Mouse (Mus musculus): ENCODE measurements around the gene Pigk.

The Pigk gene

DNA sequence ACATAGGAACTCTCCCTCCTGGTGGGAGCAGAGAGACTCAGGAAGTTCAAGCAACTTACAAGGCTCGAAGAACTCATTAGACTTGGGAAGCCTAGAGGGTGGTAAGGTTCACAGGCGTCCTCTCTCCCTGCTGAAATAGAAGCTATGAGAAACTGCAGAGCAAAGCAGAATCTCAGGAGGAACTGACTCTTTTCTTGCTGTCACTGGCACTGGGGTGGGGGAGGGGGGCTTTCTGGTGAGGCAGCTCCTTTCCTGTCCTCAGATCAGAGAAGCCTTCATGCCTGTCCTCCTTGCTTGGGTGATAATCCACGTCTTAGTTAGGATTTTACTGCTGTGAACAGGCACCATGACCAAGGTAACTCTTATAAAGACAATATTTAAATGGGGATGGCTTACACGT lies 218.2 kb downstream of the Pigk start:
- DNase-seq (ENCODE audit: low read depth, low spot score) = no peak

- DNase-seq (ENCODE audit: low read depth, low spot score) = no peak
Measured at GRCm38 (mm10) chr3:152932544-152932943, 218.6 kb downstream of the Pigk start.

DNA sequence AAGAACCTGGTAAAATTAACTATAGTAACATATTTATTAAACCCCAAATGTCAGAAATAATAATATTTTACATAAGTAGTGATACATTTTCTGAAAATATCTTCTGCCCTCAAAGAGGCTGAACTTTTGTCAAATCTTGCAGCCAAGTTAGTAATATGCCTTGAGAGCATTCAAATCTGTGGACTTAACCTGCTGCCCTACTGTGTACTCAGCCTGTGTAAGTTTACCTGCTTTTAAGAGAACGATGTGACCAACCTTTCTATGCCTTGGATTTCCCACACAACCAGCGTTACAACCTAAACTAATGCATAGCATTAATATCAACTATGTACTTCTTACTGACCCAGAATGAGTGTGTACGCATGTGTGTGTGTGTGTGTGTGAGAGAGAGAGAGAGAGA lies 219.8 kb downstream of the Pigk start:
- no peak for DNase-seq (ENCODE audit: low read depth, low spot score)

DNA sequence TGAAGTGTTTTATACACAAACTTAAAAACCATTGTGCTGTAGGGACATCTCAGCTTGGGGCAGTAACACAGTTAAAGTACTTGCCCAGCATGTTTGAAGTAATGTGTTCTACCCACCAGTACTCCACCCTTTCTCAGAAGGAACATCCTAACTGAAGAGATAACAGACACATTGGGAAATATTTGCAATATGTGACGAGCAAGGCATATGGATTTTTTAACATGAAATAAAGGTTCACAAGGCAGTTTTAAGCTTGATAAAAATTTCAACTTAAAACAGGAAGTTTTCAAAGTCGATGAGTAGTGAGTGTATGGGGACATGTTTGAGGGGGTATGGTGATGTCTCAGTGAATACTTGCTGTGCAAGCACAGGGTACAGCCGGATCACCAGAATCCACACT lies 222.4 kb downstream of the Pigk start:
- DNase-seq (ENCODE audit: low read depth, low spot score) = no peak

- DNase-seq (ENCODE audit: low read depth, low spot score) = no peak
Measured at GRCm38 (mm10) chr3:152941671-152942070, 227.8 kb downstream of the Pigk start.

DNA sequence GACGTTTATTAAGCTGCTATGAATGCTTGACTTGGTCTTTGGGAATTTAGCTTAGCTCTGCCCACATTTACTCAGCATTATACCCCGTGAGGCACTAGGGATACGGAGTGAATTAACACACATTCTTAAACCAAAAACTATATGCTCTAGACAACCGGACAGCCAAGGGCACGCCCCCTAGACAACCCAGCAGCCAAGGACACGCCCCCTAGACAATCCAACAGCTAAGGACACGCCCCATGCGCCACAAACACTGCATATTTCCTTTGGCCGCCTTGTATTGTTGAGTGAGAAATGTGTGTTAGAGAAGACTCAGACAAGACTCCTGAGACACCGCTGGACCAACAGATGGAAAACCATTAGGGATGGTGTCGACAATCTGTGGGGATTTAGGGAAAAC lies 229.1 kb downstream of the Pigk start:
- no peak for DNase-seq (ENCODE audit: low read depth, low spot score)

DNA sequence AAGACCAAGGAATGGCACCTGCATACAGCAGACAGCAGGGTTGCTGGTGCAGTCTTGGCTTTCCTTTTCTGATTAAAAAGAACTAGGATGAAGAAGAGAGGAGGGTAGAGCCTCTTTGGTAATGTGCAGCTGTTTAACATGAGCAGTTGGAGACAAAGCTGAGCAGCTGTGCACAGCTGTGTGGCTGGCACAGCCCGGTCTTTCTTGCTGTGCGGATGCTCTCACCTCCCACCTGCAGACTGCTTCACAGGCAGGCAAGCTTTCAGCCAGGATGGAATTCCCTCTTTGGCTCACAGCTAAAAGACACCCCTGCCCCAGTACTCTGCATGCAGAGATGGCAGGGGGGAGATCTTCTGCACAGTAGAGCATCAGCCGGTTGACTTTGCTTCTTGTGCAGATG lies 230.9 kb downstream of the Pigk start:
- DNase-seq (ENCODE audit: low read depth, low spot score) = no peak

- no peak for DNase-seq (ENCODE audit: low read depth, low spot score)
Measured at GRCm38 (mm10) chr3:152947031-152947640, 233.2 kb downstream of the Pigk start.

DNA sequence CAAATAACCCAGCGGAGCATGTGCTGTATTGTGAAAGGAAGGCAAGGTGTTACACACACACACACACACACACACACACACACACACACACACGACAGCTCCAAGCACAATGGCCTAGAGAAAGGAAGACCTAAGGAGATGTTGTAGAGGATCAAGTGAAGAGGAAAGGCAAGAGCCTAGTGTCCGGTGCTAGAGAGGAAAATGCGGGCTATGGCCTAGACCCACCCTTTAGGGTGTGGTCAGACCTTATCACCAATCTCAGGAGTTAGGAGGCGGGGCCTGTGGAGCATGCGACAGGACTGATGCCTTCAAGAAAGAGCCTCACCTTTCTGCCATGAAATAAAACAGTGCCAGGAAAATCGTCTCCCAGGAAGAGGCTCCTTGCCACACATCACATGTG lies 234.7 kb downstream of the Pigk start:
- DNase-seq (ENCODE audit: low read depth, low spot score) = no peak

DNA sequence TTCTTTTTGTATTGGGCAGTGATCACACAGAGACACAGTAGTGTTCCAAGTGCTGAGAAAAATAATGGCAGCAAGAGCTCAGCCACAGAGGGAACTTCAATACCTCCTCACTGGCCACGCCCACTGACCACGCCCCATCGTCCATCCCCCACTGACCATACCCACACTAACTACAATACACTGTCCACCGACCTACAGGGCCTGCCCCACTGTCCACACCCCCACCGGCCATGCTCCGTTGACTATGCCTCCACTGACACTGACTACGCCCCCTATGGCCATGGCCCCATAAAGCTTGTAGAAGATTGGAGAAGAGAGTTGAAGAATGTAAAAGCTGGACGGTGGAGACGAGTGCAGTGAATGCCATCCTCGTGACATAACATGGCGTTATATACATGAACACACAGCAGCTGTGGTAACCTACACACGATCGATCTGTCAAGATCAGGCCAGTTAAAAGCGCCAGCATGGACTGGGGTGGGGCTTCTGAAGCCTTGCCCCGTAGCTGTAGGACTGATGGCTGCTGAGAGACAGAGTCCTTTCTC lies 235.4 kb downstream of the Pigk start:
- DNase-seq (ENCODE audit: low read depth, low spot score) = no peak

DNA sequence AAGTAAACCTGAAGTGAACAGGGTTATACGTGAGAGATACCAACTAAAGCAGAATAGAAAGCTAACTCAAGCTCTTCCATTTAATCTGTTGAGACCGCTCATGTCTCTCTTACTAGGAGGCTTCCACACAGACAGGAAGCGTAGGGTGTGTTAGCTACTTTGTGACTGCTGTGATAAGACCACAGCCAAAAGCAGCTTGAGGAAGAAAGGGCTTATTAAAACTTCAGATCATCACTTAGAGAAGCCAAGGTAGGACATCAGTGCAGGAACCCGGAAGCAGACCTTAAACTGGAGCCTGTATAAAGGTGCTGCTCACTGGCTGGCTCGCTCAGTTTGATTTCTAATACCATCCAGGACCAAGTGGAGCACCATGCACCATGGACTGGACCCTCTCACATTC lies 236.4 kb downstream of the Pigk start:
- no peak for DNase-seq (ENCODE audit: low read depth, low spot score)

DNA sequence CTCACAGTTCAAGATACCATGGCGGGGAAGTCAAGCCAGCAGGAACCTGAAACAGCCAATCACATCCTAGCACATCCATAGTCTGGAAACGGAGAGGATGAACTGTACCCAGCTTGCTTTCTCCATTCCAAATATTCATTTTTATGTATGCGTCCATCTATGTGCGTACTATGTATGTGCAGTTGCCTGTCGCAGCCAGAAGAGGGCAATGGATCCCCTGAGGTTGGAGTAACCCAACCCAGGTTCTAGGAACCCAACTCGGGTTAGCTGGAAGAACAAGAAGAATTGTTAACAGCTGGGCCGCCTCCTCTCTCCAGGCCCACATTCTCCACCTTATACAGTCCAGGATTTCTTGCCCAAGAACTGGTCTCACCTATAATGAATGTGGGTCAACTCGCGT lies 237.0 kb downstream of the Pigk start:
- DNase-seq (ENCODE audit: low read depth, low spot score) = no peak

DNA sequence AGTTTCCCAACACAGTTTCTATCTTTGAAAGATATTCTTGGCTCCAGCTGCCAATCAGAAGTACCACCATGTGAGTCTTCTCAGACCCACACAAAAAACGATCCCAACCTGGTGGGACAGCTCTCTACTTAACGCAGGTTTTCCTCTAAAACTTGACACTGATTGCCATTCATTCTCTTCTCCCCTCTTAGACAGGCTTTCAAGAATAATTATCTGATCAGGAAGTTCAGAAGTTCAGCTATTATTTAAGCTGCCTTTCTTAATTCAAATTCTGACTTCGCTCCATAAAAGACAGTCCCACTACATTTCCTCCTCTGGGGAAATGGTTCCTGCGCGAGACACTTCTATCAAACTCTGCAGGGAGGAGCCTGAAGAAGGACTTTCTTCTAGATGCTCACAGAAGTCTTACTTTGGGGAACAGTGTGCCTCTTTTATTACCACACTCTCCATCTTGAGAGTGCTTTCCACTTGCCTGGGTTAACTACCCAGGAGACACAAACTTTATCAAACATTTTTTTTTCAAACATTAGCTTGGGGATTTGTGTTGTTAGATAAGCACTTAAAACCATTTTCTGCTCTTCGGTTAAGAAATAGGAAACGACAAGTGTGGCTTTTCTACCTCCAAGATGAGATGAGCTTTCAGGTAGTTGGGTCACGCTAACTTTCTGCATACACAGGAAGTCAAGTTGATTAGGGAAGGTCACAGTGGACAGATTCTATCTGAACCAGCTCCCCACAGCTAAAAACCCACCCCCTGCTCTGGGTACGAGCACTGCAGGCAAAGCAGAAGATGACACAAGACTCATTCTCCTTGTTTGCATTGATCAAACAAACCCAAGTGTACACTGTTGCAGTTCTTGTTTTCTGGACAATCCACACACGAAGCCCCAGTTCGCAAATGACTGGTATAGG lies 238.0 kb downstream of the Pigk start:
- no peak for DNase-seq (ENCODE audit: low read depth, low spot score)

DNA sequence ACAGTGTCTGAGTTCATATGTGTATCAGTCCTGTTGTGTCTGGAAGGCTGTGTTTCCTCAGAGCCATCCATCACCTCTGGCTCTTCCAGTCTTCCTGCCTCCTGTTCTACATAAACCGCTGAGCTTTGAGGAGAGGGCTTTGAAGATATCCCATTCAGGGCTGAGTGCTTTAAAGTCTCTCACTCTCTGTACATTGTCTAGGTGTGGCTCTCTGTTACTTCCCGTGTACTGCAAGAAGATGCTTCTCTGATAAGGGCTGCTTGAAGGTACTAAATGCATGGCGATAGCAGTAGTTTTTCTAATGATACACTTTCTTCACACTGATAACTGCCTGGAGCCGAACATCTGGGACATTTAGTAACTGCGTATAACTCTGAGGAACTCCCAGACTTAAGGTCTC lies 242.1 kb downstream of the Pigk start:
- DNase-seq (ENCODE audit: low read depth, low spot score) = no peak

GRCm38 (mm10) chr3:152956771-152957170 lies 242.9 kb downstream of the Pigk start:
- no peak for DNase-seq (ENCODE audit: low read depth, low spot score)

GRCm38 (mm10) chr3:152958358-152959150 lies 244.7 kb downstream of the Pigk start:
- DNase-seq (ENCODE audit: low read depth, low spot score) = peak; percentile 50

GRCm38 (mm10) chr3:152961855-152962376 lies 248.0 kb downstream of the Pigk start:
- DNase-seq (ENCODE audit: low read depth, low spot score) = no peak

GRCm38 (mm10) chr3:152969774-152970347 lies 256.0 kb downstream of the Pigk start:
- no peak for DNase-seq (ENCODE audit: low read depth, low spot score)

DNA sequence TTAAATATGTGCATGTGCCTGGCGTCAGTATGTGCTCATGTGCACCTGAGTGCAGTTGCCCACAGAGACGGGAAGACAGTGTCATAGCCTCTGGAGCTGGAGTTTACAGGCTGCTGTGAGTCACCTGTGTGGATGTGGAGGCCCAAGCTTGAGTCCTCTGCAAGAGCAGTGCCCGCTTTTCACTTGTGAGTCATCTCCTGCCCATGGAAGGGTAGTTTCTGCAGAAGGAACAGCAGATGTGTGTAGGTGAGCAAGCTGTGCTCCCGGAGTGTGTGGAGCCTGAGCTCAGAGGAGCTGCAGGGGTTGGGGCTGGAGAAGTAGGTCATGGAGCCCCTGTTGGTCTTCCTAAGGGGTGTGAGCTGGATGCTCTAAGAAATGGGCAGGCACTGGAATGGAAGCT lies 257.5 kb downstream of the Pigk start:
- DNase-seq (ENCODE audit: low read depth, low spot score) = no peak

DNA sequence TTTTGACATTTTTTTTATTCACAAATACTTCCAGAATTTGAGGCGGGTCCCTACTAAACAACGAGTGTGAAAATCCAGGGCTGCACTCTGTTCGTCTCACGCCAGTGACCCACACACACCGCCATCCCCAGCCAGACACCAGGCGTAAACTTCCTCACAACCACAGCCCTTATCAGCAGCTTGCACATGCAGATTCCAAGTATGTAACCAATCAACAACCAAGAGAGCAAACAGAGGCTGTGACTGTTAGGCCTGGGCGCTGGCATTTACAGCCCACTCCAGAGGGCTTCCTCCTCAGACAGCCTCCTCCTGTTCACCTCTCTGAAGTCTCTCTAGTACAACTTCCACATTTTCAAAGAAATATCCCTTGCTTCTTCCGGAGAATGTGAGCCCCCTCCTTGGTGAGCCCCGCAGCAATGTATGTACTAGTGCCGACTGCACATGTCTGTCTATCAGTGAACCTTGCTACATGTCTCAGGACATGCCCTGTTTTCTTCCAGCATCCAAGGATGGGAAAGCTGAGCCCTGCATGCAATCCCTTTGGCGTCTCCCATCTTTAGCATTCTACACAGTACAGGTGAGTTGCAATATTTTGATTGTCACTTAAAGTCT lies 265.7 kb downstream of the Pigk start:
- DNase-seq (ENCODE audit: low read depth, low spot score) = no peak

GRCm38 (mm10) chr3:152980431-152980830 lies 266.5 kb downstream of the Pigk start:
- no peak for DNase-seq (ENCODE audit: low read depth, low spot score)

All from retina, adult 2 months (tissue).